Mouse (Mus musculus) G1E (cell line): Measurements from ENCODE around the gene Ankdd1b. TPM values are rescaled to one million over a fixed set of nuclear protein-coding genes. Genes with fewer than 3 reads are reported as not detected.

Experiments used
- ATAC-seq: 2 replicates; pipeline ENCODE4 v1.8.0; 2016; ENCODE audit warnings: mild to moderate bottlenecking; ENCODE audit not compliant: insufficient number of reproducible peaks, poor library complexity, low FRiP score, severe bottlenecking; ENCODE audit errors: extremely low read depth
- DNase-seq: peaks from one replicate; pipeline ENCODE4 v3.0.0; 2012; ENCODE audit warnings: low spot score
- H3K27me3 ChIP-seq: 2 replicates; pipeline ENCODE4 v1.6.1; 2012; ENCODE audit warnings: mild to moderate bottlenecking, low read length, inconsistent platforms; ENCODE audit not compliant: insufficient read depth
- H3K36me3 ChIP-seq: replicated peaks from 2 replicates; pipeline ENCODE3; 2012; ENCODE audit warnings: mild to moderate bottlenecking, inconsistent platforms
- H3K4me1 ChIP-seq: 2 replicates; pipeline ENCODE4 v1.6.1; 2012; ENCODE audit warnings: low read depth, low read length, inconsistent platforms, mixed read lengths; ENCODE audit not compliant: insufficient read depth
- H3K4me3 ChIP-seq: 2 replicates; pipeline ENCODE4 v1.5.1; 2012; ENCODE audit warnings: low read depth, mild to moderate bottlenecking, inconsistent platforms, low read length, moderate library complexity, mixed read lengths
- H3K9me3 ChIP-seq: replicated peaks from 2 replicates; pipeline ENCODE4 v1.6.1; 2012; ENCODE audit warnings: inconsistent platforms
- CTCF ChIP-seq: IDR thresholded peaks from 2 replicates; pipeline ENCODE4 v1.5.1; 2012; ENCODE audit warnings: low read depth, low read length, inconsistent platforms, mixed read lengths
- GATA1 ChIP-seq: IDR thresholded peaks from 2 replicates; pipeline ENCODE4 v1.6.1; 2012; ENCODE audit warnings: borderline replicate concordance, low read length, inconsistent platforms, mixed read lengths
- GATA2 ChIP-seq: IDR thresholded peaks from 2 replicates; pipeline ENCODE4 v1.6.1; 2012; ENCODE audit warnings: low read depth, low read length, inconsistent platforms, borderline replicate concordance
- POLR2AphosphoS5 ChIP-seq: IDR thresholded peaks from 2 replicates; pipeline ENCODE4 v1.6.1; 2012; ENCODE audit warnings: low read depth, low read length, inconsistent platforms; ENCODE audit not compliant: insufficient replicate concordance
- TAL1 ChIP-seq: conservative IDR thresholded peaks from 2 replicates; pipeline ENCODE4 v1.6.1; 2012; ENCODE audit warnings: low read depth, low read length, inconsistent platforms, mixed read lengths
- polyA plus RNA-seq: library from polyadenylated mRNA; stranded (reverse); fragments of >175 nt; gene quantifications from 2 replicates; pipeline ENCODE4 v1.2.3, GENCODE M21; 2012
- total RNA-seq, 2 experiments: library from RNA; stranded (forward) in 1 of 2; stranded (reverse) in 1 of 2; fragments of 200-1000 nt in 1 of 2; fragments of >200 nt in 1 of 2; fragmentation: Nextera tagmentation in 1 of 2; gene quantifications; 2 replicates each; pipeline ENCODE4 v1.2.3; 2014 to 2017

The Ankdd1b gene
- total and polyA plus RNA-seq, 3 experiments, result 0.16 TPM; not detected in 2

GRCm38 (mm10) chr13:96487968-96488367 lies 17.0 kb upstream of the Ankdd1b start:
- Histone ChIP-seq H3K9me3 (no peaks in the 10 kb centered on the region), H3K4me1 (no peaks in the 10 kb centered on the region), H3K36me3 (peaks cover 66% of the 10 kb centered on the region), H3K4me3 (no peak overlapping the region), H3K27me3 (no peaks in the 10 kb centered on the region)
- TF ChIP-seq GATA1 (no peak), POLR2AphosphoS5 (no peak), CTCF (no peak), GATA2 (no peak), TAL1 (no peak)
- DNase-seq, result no peak
- ATAC-seq, result no peak

GRCm38 (mm10) chr13:96487230-96487629 lies 16.2 kb upstream of the Ankdd1b start:
- DNase-seq (no peak), ATAC-seq (no peak)
- H3K36me3 ChIP-seq, result peaks cover 69% of the 10 kb centered on the region
- no peaks in the 10 kb centered on the region for H3K27me3 ChIP-seq
- no peaks in the 10 kb centered on the region for H3K4me1 ChIP-seq
- TF ChIP-seq GATA1 (no peak), CTCF (no peak), TAL1 (no peak), GATA2 (no peak), POLR2AphosphoS5 (no peak)
- H3K4me3 ChIP-seq, result no peak overlapping the region
- no peaks in the 10 kb centered on the region for H3K9me3 ChIP-seq

GRCm38 (mm10) chr13:96478991-96479390 lies 8.0 kb upstream of the Ankdd1b start:
- no peak for DNase-seq
- no peak overlapping the region for H3K4me3 ChIP-seq
- H3K27me3 ChIP-seq, result no peaks in the 10 kb centered on the region
- H3K36me3 ChIP-seq, result peaks cover 29% of the 10 kb centered on the region
- H3K9me3 ChIP-seq, result no peaks in the 10 kb centered on the region
- H3K4me1 ChIP-seq, result no peaks in the 10 kb centered on the region
- ATAC-seq, result no peak
- no peak for TF ChIP-seq GATA1
- TF ChIP-seq CTCF, result no peak
- no peak for TF ChIP-seq POLR2AphosphoS5
- no peak for TF ChIP-seq TAL1
- no peak for TF ChIP-seq GATA2

- no peak for DNase-seq
- TF ChIP-seq GATA2 (no peak), TAL1 (no peak), POLR2AphosphoS5 (no peak), CTCF (no peak), GATA1 (no peak)
- H3K27me3 ChIP-seq, result no peaks in the 10 kb centered on the region
These were observed 6.2 kb upstream of the Ankdd1b start for GRCm38 (mm10) chr13:96477226-96477625.

GRCm38 (mm10) chr13:96470556-96470955 lies 442 bp downstream of the Ankdd1b start:
- no peak for ATAC-seq
- H3K9me3 ChIP-seq, result no peaks in the 10 kb centered on the region
- peaks cover 8% of the 10 kb centered on the region; the same call in 1 of the 2 replicates for H3K27me3 ChIP-seq
- no peak overlapping the region for H3K4me3 ChIP-seq
- H3K4me1 ChIP-seq, result no peaks in the 10 kb centered on the region
- H3K36me3 ChIP-seq, result no peaks in the 10 kb centered on the region
- DNase-seq, result no peak
- TF ChIP-seq TAL1 (no peak), CTCF (no peak), POLR2AphosphoS5 (no peak), GATA1 (no peak)

More at GRCm38 (mm10) chr13:96477226-96477625, 6.2 kb upstream of the Ankdd1b start:
- Histone ChIP-seq H3K9me3 (no peaks in the 10 kb centered on the region), H3K4me3 (no peak overlapping the region), H3K4me1 (no peaks in the 10 kb centered on the region), H3K36me3 (peaks cover 15% of the 10 kb centered on the region)
- ATAC-seq, result no peak

- DNase-seq, result no peak
- H3K4me3 ChIP-seq, result no peak overlapping the region
- no peak for ATAC-seq
- TF ChIP-seq GATA2, result no peak
- TF ChIP-seq POLR2AphosphoS5, result no peak
- TF ChIP-seq TAL1, result no peak
- no peak for TF ChIP-seq CTCF
- TF ChIP-seq GATA1, result no peak
- H3K9me3 ChIP-seq, result no peaks in the 10 kb centered on the region
- no peaks in the 10 kb centered on the region for H3K4me1 ChIP-seq
- H3K36me3 ChIP-seq, result no peaks in the 10 kb centered on the region
- H3K27me3 ChIP-seq, result peaks cover 21% of the 10 kb centered on the region
These were observed 2.3 kb downstream of the Ankdd1b start for GRCm38 (mm10) chr13:96468678-96469077.

- Histone ChIP-seq H3K27me3 (peaks cover 26% of the 10 kb centered on the region), H3K36me3 (no peaks in the 10 kb centered on the region), H3K9me3 (no peaks in the 10 kb centered on the region), H3K4me3 (no peak overlapping the region), H3K4me1 (no peaks in the 10 kb centered on the region)
- ATAC-seq, result no peak
- no peak for TF ChIP-seq CTCF
- no peak for TF ChIP-seq GATA1
- TF ChIP-seq TAL1, result no peak
- TF ChIP-seq GATA2, result no peak
- TF ChIP-seq POLR2AphosphoS5, result no peak
- no peak for DNase-seq
These were observed 5.7 kb downstream of the Ankdd1b start for GRCm38 (mm10) chr13:96465315-96465714.
